Mouse (Mus musculus): ENCODE data around the gene Pced1b. TPM values are rescaled to one million over a fixed set of nuclear protein-coding genes. Genes with fewer than 3 reads are reported as not detected.
A peak's percentile ranks its signal among the peaks of the same experiment; 100 is the strongest.

The Pced1b gene
- polyA plus RNA-seq, 1 experiment from 2014 or later: 8.7 TPM

DNA sequence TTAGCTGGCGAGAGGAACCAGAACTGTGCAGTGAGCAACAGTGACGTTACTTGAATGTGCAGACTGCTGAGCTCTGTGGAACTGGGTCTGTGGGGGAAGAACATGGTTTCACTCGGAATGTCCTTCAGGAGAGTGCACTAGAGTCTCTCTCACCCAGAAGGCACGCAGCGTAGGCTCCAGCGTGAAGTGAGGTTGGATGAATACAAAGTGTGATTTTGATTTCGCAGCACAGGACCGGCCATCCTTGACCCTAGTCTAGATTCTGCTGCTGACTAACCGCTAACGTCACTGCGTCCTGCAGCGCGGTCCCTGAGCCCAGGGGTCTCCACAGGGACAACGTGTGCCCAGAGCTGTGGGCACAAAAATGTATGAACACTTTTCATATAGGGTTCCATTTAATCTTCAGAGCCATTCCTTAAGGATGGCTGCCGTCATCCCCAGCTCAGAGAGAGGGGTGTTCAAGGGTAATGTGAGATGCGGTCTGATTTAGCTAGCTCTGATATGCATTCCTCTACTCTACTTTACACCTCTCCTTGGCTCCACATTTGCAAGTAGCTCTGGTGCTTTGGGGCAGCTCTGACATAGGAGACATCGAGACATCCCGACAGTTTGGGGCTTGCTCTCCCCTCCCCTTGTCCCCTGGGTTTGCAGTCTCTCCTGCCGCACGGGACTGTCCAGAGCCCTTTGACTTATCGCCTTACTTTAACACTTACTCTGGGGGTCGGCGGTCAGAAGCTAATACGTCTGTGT, 101.8 kb downstream of the Pced1b start:
- no peak overlapping the region for H3K4me2 ChIP-seq (replicated peaks; ENCODE audit: low read depth, low read length)
- ATAC-seq (ENCODE audit: low FRiP score, low TSS enrichment): peak; percentile 24; the same call in 1 of the 2 replicates
- 56% methylated on average over 24 of the region's 24 CpGs for WGBS

DNA sequence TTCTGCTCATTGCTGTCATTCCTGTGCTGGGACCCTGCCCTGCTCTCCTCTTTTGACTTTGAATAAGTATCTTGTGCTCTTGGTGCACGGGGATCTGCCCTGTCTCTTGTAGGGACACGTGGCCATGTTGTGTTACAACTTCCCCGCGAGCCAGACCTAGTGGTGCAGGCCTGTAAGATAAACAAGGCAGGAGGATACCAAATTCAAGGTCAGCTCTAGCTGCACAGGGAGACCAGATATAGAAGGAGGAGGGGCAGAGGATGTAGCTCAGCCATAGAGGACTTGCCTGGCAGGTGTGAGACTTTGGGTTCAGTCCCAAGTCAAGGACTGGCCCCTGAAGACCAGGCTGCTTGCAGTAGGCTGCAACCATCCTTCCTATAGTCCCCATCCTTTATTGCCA, 103.6 kb downstream of the Pced1b start:
- no peak overlapping the region for H3K27ac ChIP-seq (ENCODE audit: low read depth, low read length)
- H3K4me1 ChIP-seq (ENCODE audit: control insufficient read depth, insufficient read depth, low read length): no peaks in the 10 kb centered on the region
- H3K27me3 ChIP-seq (ENCODE audit: control insufficient read depth, insufficient read depth, low read length): no peaks in the 10 kb centered on the region
- no peak overlapping the region for H3K4me2 ChIP-seq (replicated peaks; ENCODE audit: low read depth, low read length)
- H3K9me3 ChIP-seq (ENCODE audit: control insufficient read depth, low read length): no peaks in the 10 kb centered on the region
- 66% methylated on average over 4 of the region's 4 CpGs for WGBS
- no peaks in the 10 kb centered on the region for H3K36me3 ChIP-seq (ENCODE audit: control insufficient read depth, insufficient read depth, low read length)
- H3K9ac ChIP-seq (ENCODE audit: low read depth, low read length): no peak overlapping the region
- no peak overlapping the region for H3K4me3 ChIP-seq (ENCODE audit: low read length)
- no peak for ATAC-seq (ENCODE audit: low FRiP score, low TSS enrichment)

More for the DNA sequence above, 101.8 kb downstream of the Pced1b start:
- Histone ChIP-seq H3K4me3 (ENCODE audit: low read length) (no peak overlapping the region), H3K4me1 (ENCODE audit: control insufficient read depth, insufficient read depth, low read length) (no peaks in the 10 kb centered on the region), H3K9ac (ENCODE audit: low read depth, low read length) (no peak overlapping the region), H3K27me3 (ENCODE audit: control insufficient read depth, insufficient read depth, low read length) (no peaks in the 10 kb centered on the region), H3K36me3 (ENCODE audit: control insufficient read depth, insufficient read depth, low read length) (no peaks in the 10 kb centered on the region), H3K9me3 (ENCODE audit: control insufficient read depth, low read length) (0 out of 2 replicates have a peak, but pooled peaks cover 2% of the 10 kb centered on the region), H3K27ac (ENCODE audit: low read depth, low read length) (no peak overlapping the region)

DNA sequence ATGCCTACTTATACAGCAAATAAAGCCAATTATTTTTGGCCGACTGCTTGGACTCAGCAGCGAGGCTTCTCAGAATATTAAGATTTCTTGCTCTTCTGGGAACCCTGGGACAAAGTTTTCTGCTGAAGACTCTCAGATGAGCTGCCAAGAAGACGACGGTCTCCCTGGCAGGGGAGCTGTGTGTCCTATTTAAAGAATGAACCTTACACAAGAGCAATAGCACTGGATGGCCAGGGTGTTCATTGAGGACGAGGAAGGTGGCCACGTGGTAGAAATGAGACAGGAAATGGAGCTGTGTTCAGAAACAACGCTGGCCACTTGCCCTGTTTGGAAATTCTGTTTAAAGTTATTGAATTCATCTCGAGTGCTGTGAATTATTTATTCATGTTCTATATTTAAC, 104.1 kb downstream of the Pced1b start:
- H3K9me3 ChIP-seq (ENCODE audit: control insufficient read depth, low read length): no peaks in the 10 kb centered on the region
- H3K27ac ChIP-seq (ENCODE audit: low read depth, low read length): no peak overlapping the region
- H3K27me3 ChIP-seq (ENCODE audit: control insufficient read depth, insufficient read depth, low read length): no peaks in the 10 kb centered on the region
- H3K4me1 ChIP-seq (ENCODE audit: control insufficient read depth, insufficient read depth, low read length): no peaks in the 10 kb centered on the region
- 68% methylated on average over 8 of the region's 8 CpGs for WGBS
- no peak overlapping the region for H3K4me3 ChIP-seq (ENCODE audit: low read length)
- H3K4me2 ChIP-seq (replicated peaks; ENCODE audit: low read depth, low read length): no peak overlapping the region
- no peaks in the 10 kb centered on the region for H3K36me3 ChIP-seq (ENCODE audit: control insufficient read depth, insufficient read depth, low read length)
- no peak for ATAC-seq (ENCODE audit: low FRiP score, low TSS enrichment)
- no peak overlapping the region for H3K9ac ChIP-seq (ENCODE audit: low read depth, low read length)

DNA sequence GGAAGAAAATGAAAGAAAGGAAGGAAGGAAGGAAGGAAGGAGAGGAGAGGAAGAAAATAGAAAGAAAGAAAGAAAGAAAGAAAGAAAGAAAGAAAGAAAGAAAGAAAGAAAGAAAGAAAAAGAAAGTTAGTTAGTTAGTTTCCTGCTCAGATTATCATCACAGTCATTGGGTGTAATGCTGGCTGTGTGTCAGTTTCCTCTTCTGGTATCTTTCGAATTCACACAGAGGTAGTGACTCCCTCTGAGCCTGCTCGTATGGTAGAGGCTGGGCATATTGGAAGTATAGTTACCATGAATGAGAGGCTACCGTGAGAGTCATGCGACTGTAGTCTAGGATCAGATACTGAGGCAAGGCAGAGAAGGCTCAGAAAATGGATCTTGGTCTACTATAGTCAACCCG, 104.8 kb downstream of the Pced1b start:
- no peak overlapping the region for H3K4me3 ChIP-seq (ENCODE audit: low read length)
- H3K36me3 ChIP-seq (ENCODE audit: control insufficient read depth, insufficient read depth, low read length): no peaks in the 10 kb centered on the region
- H3K4me1 ChIP-seq (ENCODE audit: control insufficient read depth, insufficient read depth, low read length): no peaks in the 10 kb centered on the region
- H3K9me3 ChIP-seq (ENCODE audit: control insufficient read depth, low read length): no peaks in the 10 kb centered on the region
- no peak overlapping the region for H3K27ac ChIP-seq (ENCODE audit: low read depth, low read length)
- no peak overlapping the region for H3K4me2 ChIP-seq (replicated peaks; ENCODE audit: low read depth, low read length)
- H3K9ac ChIP-seq (ENCODE audit: low read depth, low read length): no peak overlapping the region
- no peaks in the 10 kb centered on the region for H3K27me3 ChIP-seq (ENCODE audit: control insufficient read depth, insufficient read depth, low read length)
- WGBS: 97% methylated on average over 5 of the region's 5 CpGs
- no peak for ATAC-seq (ENCODE audit: low FRiP score, low TSS enrichment)

GRCm38 (mm10) chr15:97355676-97356303, 108.9 kb downstream of the Pced1b start:
- no peak overlapping the region for H3K9ac ChIP-seq (ENCODE audit: low read depth, low read length)
- no peak for ATAC-seq (ENCODE audit: low FRiP score, low TSS enrichment)
- no peak overlapping the region for H3K4me2 ChIP-seq (replicated peaks; ENCODE audit: low read depth, low read length)

DNA sequence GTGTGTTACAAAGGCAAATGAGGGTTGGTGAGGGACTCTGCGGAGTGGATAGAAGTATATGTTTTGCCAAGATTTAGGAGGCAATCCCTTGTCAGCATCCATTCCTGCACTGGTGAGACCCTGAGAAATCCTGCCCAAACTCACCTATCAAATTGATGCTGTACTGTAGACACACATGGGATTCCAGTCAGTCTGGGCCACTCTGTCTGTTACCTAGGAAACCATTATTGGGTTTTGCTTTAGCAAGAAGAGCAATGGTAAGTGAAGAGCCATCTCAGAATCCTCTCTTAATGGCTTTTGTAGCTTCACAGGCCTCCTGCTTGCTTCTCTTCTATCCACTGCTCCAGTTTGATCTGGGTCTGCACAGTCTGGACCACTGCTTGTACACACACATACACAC, 110.1 kb downstream of the Pced1b start:
- 93% methylated on average over 1 of the region's 1 CpGs for WGBS
- Histone ChIP-seq H3K27me3 (ENCODE audit: control insufficient read depth, insufficient read depth, low read length) (no peaks in the 10 kb centered on the region), H3K27ac (ENCODE audit: low read depth, low read length) (no peak overlapping the region), H3K4me1 (ENCODE audit: control insufficient read depth, insufficient read depth, low read length) (no peaks in the 10 kb centered on the region), H3K4me2 (replicated peaks; ENCODE audit: low read depth, low read length) (no peak overlapping the region), H3K9me3 (ENCODE audit: control insufficient read depth, low read length) (no peaks in the 10 kb centered on the region), H3K36me3 (ENCODE audit: control insufficient read depth, insufficient read depth, low read length) (no peaks in the 10 kb centered on the region), H3K9ac (ENCODE audit: low read depth, low read length) (no peak overlapping the region), H3K4me3 (ENCODE audit: low read length) (no peak overlapping the region)
- ATAC-seq (ENCODE audit: low FRiP score, low TSS enrichment): no peak

More at GRCm38 (mm10) chr15:97355676-97356303, 108.9 kb downstream of the Pced1b start:
- H3K27ac ChIP-seq (ENCODE audit: low read depth, low read length): no peak overlapping the region
- H3K4me1 ChIP-seq (ENCODE audit: control insufficient read depth, insufficient read depth, low read length): no peaks in the 10 kb centered on the region
- no peaks in the 10 kb centered on the region for H3K36me3 ChIP-seq (ENCODE audit: control insufficient read depth, insufficient read depth, low read length)
- H3K9me3 ChIP-seq (ENCODE audit: control insufficient read depth, low read length): no peaks in the 10 kb centered on the region
- no peak overlapping the region for H3K4me3 ChIP-seq (ENCODE audit: low read length)
- no peaks in the 10 kb centered on the region for H3K27me3 ChIP-seq (ENCODE audit: control insufficient read depth, insufficient read depth, low read length)
- WGBS: 81% methylated on average over 9 of the region's 9 CpGs

- WGBS: 85% methylated on average over 23 of the region's 23 CpGs
- H3K4me1 ChIP-seq (ENCODE audit: control insufficient read depth, insufficient read depth, low read length): no peaks in the 10 kb centered on the region
- H3K9me3 ChIP-seq (ENCODE audit: control insufficient read depth, low read length): no peaks in the 10 kb centered on the region
- no peaks in the 10 kb centered on the region for H3K36me3 ChIP-seq (ENCODE audit: control insufficient read depth, insufficient read depth, low read length)
- no peak overlapping the region for H3K9ac ChIP-seq (ENCODE audit: low read depth, low read length)
- H3K4me2 ChIP-seq (replicated peaks; ENCODE audit: low read depth, low read length): no peak overlapping the region
- no peak overlapping the region for H3K4me3 ChIP-seq (ENCODE audit: low read length)
- ATAC-seq (ENCODE audit: low FRiP score, low TSS enrichment): no peak; the same call in 1 of the 2 replicates
- H3K27ac ChIP-seq (ENCODE audit: low read depth, low read length): no peak overlapping the region
- no peaks in the 10 kb centered on the region for H3K27me3 ChIP-seq (ENCODE audit: control insufficient read depth, insufficient read depth, low read length)
Measured at GRCm38 (mm10) chr15:97360842-97361770, 114.2 kb downstream of the Pced1b start.

DNA sequence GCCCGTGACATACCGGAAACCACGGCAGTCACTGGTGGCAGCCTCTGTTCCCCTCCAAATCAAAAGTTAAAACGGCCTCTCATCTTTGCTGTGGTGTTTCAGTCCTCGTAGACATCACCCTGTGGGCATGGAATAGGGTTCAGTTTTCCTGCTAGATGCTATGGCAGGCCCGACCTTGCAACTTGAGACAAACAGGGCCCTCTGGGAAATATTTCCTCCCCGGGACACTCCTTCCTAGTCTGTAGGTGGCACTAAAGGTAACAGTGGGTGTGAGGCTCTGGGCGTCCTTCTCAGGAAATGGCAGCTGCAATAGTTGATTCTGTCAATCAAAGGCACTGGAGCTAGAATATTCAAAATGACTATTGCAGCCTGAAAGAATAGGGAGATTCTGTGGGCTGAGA, 114.9 kb downstream of the Pced1b start:
- no peak overlapping the region for H3K27ac ChIP-seq (ENCODE audit: low read depth, low read length)
- ATAC-seq (ENCODE audit: low FRiP score, low TSS enrichment): no peak
- no peaks in the 10 kb centered on the region for H3K9me3 ChIP-seq (ENCODE audit: control insufficient read depth, low read length)
- no peak overlapping the region for H3K4me3 ChIP-seq (ENCODE audit: low read length)
- WGBS: 59% methylated on average over 8 of the region's 8 CpGs
- H3K36me3 ChIP-seq (ENCODE audit: control insufficient read depth, insufficient read depth, low read length): no peaks in the 10 kb centered on the region
- H3K9ac ChIP-seq (ENCODE audit: low read depth, low read length): no peak overlapping the region
- H3K27me3 ChIP-seq (ENCODE audit: control insufficient read depth, insufficient read depth, low read length): no peaks in the 10 kb centered on the region
- no peaks in the 10 kb centered on the region for H3K4me1 ChIP-seq (ENCODE audit: control insufficient read depth, insufficient read depth, low read length)
- H3K4me2 ChIP-seq (replicated peaks; ENCODE audit: low read depth, low read length): no peak overlapping the region
